Mouse (Mus musculus) forebrain, embryonic 11.5 days (tissue): ENCODE data around the gene Nps. TPM values are rescaled to one million over a fixed set of nuclear protein-coding genes. Genes with fewer than 3 reads are reported as not detected.

Experiments
- ATAC-seq: fragments of 200-750 bp; cut with Nextera tagmentation; replicated peaks from 2 replicates; pipeline ENCODE4 v1.8.0; 2017; ENCODE audit warnings: moderate TSS enrichment; ENCODE audit not compliant: low FRiP score
- DNase-seq: peaks from one replicate; pipeline ENCODE4 v3.0.0-alpha.2; 2017; ENCODE audit warnings: low spot score
- H3K27ac ChIP-seq: fragments of 300-500 bp; sonication (generic); 2 replicates; pipeline ENCODE4 v1.5.1; 2014; ENCODE audit warnings: low read depth, low read length
- H3K27me3 ChIP-seq: fragments of 300-500 bp; sonication (generic); 2 replicates; pipeline ENCODE4 v1.6.1; 2014; ENCODE audit warnings: mild to moderate bottlenecking, low read length, mixed read lengths; ENCODE audit not compliant: control insufficient read depth, insufficient read depth
- H3K36me3 ChIP-seq: fragments of 300-500 bp; sonication (generic); 2 replicates; pipeline ENCODE4 v1.6.1; 2014; ENCODE audit warnings: mild to moderate bottlenecking, low read length, moderate library complexity, mixed read lengths; ENCODE audit not compliant: control insufficient read depth, insufficient read depth
- H3K4me1 ChIP-seq: fragments of 300-500 bp; sonication (generic); replicated peaks from 2 replicates; pipeline ENCODE4 v1.6.1; 2014; ENCODE audit warnings: low read length, mixed read lengths; ENCODE audit not compliant: control insufficient read depth, insufficient read depth
- H3K4me2 ChIP-seq: fragments of 300-500 bp; sonication (generic); 2 replicates; pipeline ENCODE4 v1.6.1; 2014; ENCODE audit warnings: low read depth, mild to moderate bottlenecking, low read length, moderate library complexity, mixed read lengths; ENCODE audit not compliant: severe bottlenecking
- H3K4me3 ChIP-seq: fragments of 300-500 bp; sonication (generic); 2 replicates; pipeline ENCODE4 v1.5.1; 2014; ENCODE audit warnings: low read depth, low read length
- H3K9ac ChIP-seq: fragments of 300-500 bp; sonication (generic); 2 replicates; pipeline ENCODE4 v1.6.1; 2014; ENCODE audit warnings: low read length
- H3K9me3 ChIP-seq: fragments of 300-500 bp; sonication (generic); 2 replicates; pipeline ENCODE4 v1.6.1; 2016; ENCODE audit warnings: low read length, mixed read lengths; ENCODE audit not compliant: control insufficient read depth
- WGBS: fragments of 180-500 bp; shearing (Covaris S2); extraction: QIAGEN DNeasy Blood & Tissue Kit; methylation state at CpG from one replicate; pipeline ENCODE4 v1.1.7; 2014; 5-methylcytosine and 5-hydroxymethylcytosine counted together
- polyA plus RNA-seq: library from polyadenylated mRNA; unstranded; fragments of >200 nt; fragmentation: Nextera tagmentation; extraction: Ambion mirVana; gene quantifications from 2 replicates; pipeline ENCODE4 v1.2.1, GENCODE M21; 2014

Nps gene
- polyA plus RNA-seq, 1 experiment from 2014 or later: not detected

- H3K4me2 ChIP-seq: no peak overlapping the region
- WGBS: 87% methylated on average over 6 of the region's 6 CpGs
- no peak overlapping the region for H3K4me3 ChIP-seq
- DNase-seq (no peak), ATAC-seq (no peak)
- H3K9ac ChIP-seq: no peak overlapping the region
- no peaks in the 10 kb centered on the region for H3K27me3 ChIP-seq
- no peaks in the 10 kb centered on the region for H3K4me1 ChIP-seq
- no peaks in the 10 kb centered on the region for H3K9me3 ChIP-seq
- H3K27ac ChIP-seq: no peak overlapping the region
- H3K36me3 ChIP-seq: no peaks in the 10 kb centered on the region
Measured at GRCm38 (mm10) chr7:135240006-135240405, 18.5 kb upstream of the Nps start.

DNA sequence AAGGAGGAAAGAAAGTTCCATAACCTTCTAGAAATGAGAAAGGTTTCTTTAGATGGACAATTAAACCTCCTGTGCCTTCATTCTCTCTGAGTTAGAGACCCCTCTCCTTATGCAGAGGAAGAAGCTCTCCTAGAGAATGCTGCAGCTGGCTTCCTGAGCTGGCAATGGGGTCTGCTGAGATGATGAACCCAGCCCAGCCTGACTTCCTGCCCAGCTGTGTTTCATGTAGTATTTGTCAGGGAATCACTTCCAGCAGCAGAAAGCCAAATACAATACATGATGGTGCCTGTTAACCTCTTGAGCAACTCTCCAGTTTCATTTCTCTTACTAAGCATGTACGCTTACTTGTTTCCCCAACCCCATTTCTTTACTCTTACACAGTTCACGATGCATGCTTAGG is 17.9 kb upstream of the Nps start:
- DNase-seq (no peak), ATAC-seq (no peak)
- no peaks in the 10 kb centered on the region for H3K9me3 ChIP-seq
- no peaks in the 10 kb centered on the region for H3K36me3 ChIP-seq
- H3K9ac ChIP-seq: no peak overlapping the region
- no peak overlapping the region for H3K4me2 ChIP-seq
- H3K4me3 ChIP-seq: no peak overlapping the region
- WGBS: 89% methylated on average over 2 of the region's 2 CpGs
- H3K27me3 ChIP-seq: no peaks in the 10 kb centered on the region
- no peaks in the 10 kb centered on the region for H3K4me1 ChIP-seq
- no peak overlapping the region for H3K27ac ChIP-seq

- Histone ChIP-seq H3K27me3 (no peaks in the 10 kb centered on the region), H3K9ac (no peak overlapping the region), H3K4me3 (no peak overlapping the region), H3K27ac (no peak overlapping the region), H3K36me3 (no peaks in the 10 kb centered on the region), H3K4me2 (no peak overlapping the region), H3K4me1 (no peaks in the 10 kb centered on the region), H3K9me3 (no peaks in the 10 kb centered on the region)
- DNase-seq: no peak
- 87% methylated on average over 9 of the region's 9 CpGs for WGBS
- ATAC-seq: no peak
Measured at GRCm38 (mm10) chr7:135244171-135244880, 14.2 kb upstream of the Nps start.

DNA sequence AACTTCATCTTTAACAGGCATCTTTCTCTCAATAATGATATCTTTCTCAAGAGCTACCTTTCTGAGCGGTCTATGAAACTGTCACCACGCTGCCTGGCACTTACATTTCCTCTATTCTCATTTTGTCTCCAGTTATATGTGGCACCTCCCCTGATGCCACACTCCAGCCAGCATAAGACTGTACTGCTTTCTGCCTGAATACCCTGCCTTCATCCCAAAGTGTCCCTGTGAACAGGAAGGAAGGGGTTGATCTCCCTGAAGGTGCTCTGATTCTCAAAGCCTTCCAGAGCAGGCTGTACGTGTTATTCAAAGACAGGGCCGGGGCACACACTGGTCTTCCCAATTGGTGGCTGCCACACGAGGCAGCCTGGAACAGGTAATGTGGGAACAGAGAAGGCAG is 12.1 kb upstream of the Nps start:
- 85% methylated on average over 5 of the region's 5 CpGs for WGBS
- Histone ChIP-seq H3K27ac (no peak overlapping the region), H3K4me1 (no peaks in the 10 kb centered on the region), H3K27me3 (no peaks in the 10 kb centered on the region), H3K4me2 (no peak overlapping the region), H3K36me3 (no peaks in the 10 kb centered on the region), H3K9ac (no peak overlapping the region), H3K9me3 (no peaks in the 10 kb centered on the region), H3K4me3 (no peak overlapping the region)
- DNase-seq: no peak
- ATAC-seq: no peak

GRCm38 (mm10) chr7:135253249-135253648 is 5.3 kb upstream of the Nps start:
- 93% methylated on average over 2 of the region's 2 CpGs for WGBS
- peak; percentile 14 for DNase-seq
- ATAC-seq: no peak
- Histone ChIP-seq H3K9ac (no peak overlapping the region), H3K4me1 (no peaks in the 10 kb centered on the region), H3K4me3 (no peak overlapping the region), H3K9me3 (no peaks in the 10 kb centered on the region), H3K36me3 (no peaks in the 10 kb centered on the region), H3K4me2 (no peak overlapping the region), H3K27ac (no peak overlapping the region), H3K27me3 (no peaks in the 10 kb centered on the region)

GRCm38 (mm10) chr7:135254423-135254822 is 4.1 kb upstream of the Nps start:
- Histone ChIP-seq H3K9ac (no peak overlapping the region), H3K36me3 (no peaks in the 10 kb centered on the region), H3K27ac (no peak overlapping the region), H3K4me3 (no peak overlapping the region), H3K9me3 (no peaks in the 10 kb centered on the region), H3K27me3 (no peaks in the 10 kb centered on the region), H3K4me2 (no peak overlapping the region), H3K4me1 (no peaks in the 10 kb centered on the region)
- no peak for ATAC-seq
- DNase-seq: no peak
- 91% methylated on average over 2 of the region's 2 CpGs for WGBS

GRCm38 (mm10) chr7:135271011-135271410 is 12.5 kb downstream of the Nps start:
- no peaks in the 10 kb centered on the region for H3K27me3 ChIP-seq
- no peaks in the 10 kb centered on the region for H3K4me1 ChIP-seq
- no peak overlapping the region for H3K9ac ChIP-seq
- H3K9me3 ChIP-seq: no peaks in the 10 kb centered on the region
- WGBS: 94% methylated on average over 5 of the region's 5 CpGs
- H3K27ac ChIP-seq: no peak overlapping the region
- ATAC-seq: no peak
- DNase-seq: no peak
- no peak overlapping the region for H3K4me3 ChIP-seq
- no peaks in the 10 kb centered on the region for H3K36me3 ChIP-seq
- no peak overlapping the region for H3K4me2 ChIP-seq

DNA sequence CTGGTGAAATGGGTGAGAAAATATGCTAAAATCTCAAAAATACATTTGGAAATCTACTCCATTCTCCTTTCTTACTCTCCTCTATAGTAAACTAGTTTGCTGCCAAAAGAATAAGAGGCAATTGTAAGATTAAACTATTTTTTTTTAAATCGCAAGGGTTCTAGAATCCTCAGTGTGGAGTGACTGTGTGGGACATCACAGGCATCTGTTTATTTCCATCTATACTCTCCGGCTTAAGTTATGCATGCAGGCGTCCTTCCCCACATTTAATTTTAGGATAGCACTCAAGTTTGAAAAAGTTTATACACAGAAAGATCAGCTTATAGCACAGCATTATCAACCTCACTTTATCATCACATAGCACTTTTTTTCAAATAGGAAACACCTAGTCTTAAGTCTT is 24.7 kb downstream of the Nps start:
- DNase-seq (no peak), ATAC-seq (no peak)
- no peaks in the 10 kb centered on the region for H3K9me3 ChIP-seq
- no peak overlapping the region for H3K27ac ChIP-seq
- no peak overlapping the region for H3K4me3 ChIP-seq
- 94% methylated on average over 3 of the region's 3 CpGs for WGBS
- no peaks in the 10 kb centered on the region for H3K27me3 ChIP-seq
- no peaks in the 10 kb centered on the region for H3K36me3 ChIP-seq
- no peak overlapping the region for H3K9ac ChIP-seq
- no peak overlapping the region for H3K4me2 ChIP-seq
- no peaks in the 10 kb centered on the region for H3K4me1 ChIP-seq

DNA sequence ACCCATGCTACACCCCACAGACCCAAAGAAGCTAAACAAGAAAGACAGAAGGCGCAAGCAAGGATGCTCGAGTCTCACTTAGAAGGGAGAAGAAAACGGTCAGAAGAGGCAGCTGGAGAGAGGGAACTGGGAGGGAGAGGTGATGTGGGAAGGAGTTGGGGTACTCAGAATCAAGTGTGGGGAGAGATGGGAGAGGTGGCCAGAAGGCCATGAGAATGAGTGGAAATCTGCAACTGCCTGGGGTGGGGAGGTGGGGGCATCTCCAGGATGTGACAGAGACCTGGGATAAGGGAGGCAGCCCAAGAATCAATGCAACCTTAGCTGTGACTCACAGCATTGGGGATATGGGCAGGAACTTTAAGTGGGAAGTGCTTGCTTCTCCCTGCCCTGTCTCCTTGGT is 31.5 kb downstream of the Nps start:
- no peaks in the 10 kb centered on the region for H3K27me3 ChIP-seq
- 92% methylated on average over 3 of the region's 3 CpGs for WGBS
- H3K9ac ChIP-seq: no peak overlapping the region
- H3K9me3 ChIP-seq: no peaks in the 10 kb centered on the region
- no peak overlapping the region for H3K27ac ChIP-seq
- no peak overlapping the region for H3K4me3 ChIP-seq
- H3K4me1 ChIP-seq: no peaks in the 10 kb centered on the region
- no peak for ATAC-seq
- no peak overlapping the region for H3K4me2 ChIP-seq
- H3K36me3 ChIP-seq: no peaks in the 10 kb centered on the region
- DNase-seq: no peak
